Mouse (Mus musculus): ENCODE measurements around the gene Ttc32.
A peak's percentile ranks its signal among the peaks of the same experiment; 100 is the strongest.

GRCm38 (mm10) chr12:9029506-9029887 lies 300 bp upstream of the Ttc32 start:
- TF ChIP-seq EP300 (optimal IDR thresholded peaks at IDR 0.05) (no peak), CTCF (IDR thresholded peaks at IDR 0.05; ENCODE audit: low read depth) (peak; percentile 37; the same call in 1 of the 2 replicates)

Data from stomach, postnatal 0 days (tissue).